Mouse (Mus musculus) adrenal gland, adult 2 months (tissue): ENCODE results near the gene Gm572. TPM values are rescaled to one million over a fixed set of nuclear protein-coding genes. Genes with fewer than 3 reads are reported as not detected.

Experiments used
- DNase-seq: peaks from one replicate; pipeline ENCODE4 v3.0.0; 2021
- polyA plus RNA-seq: library from polyadenylated mRNA; depleted of rRNA; stranded (reverse); fragments of >200 nt; gene quantifications from 2 replicates; pipeline ENCODE4 v1.2.3, GENCODE M21; 2012
- total RNA-seq, 2 experiments: library from RNA; stranded (reverse); gene quantifications; 2 replicates each; pipeline ENCODE4 v1.2.3; 2021

Gm572 gene
- total and polyA plus RNA-seq, 3 experiments, result 0.07 TPM; not detected in 2

- DNase-seq, result peak; percentile 41
These were observed 17.1 kb upstream of the Gm572 start for GRCm38 (mm10) chr4:148625756-148626622.

- DNase-seq, result peak; percentile 97
These were observed 16.4 kb upstream of the Gm572 start, which contains the start of gene Tardbp for GRCm38 (mm10) chr4:148626623-148627185. Gene Tardbp (minus strand): TSS chr4:148627019.

DNA sequence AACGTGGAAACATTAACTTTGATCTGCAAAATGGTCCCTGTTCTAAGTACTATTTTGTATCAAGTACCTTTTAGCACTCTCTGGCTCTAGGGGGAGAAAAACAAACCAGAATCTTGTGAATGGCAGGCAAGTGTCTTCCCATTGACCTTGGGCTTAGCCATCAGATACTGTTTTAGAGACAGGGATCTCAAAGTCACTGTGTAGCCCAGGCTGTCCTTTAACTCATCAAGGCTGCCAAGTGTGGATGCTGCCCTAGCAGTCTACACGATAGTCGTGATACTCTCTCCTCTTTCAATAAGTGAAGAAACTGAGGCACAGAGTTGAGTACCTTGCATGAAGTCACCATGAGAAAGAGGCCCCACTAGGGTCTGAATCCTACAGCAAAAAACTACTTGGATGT is 15.9 kb upstream of the Gm572 start:
- DNase-seq, result no peak

GRCm38 (mm10) chr4:148632013-148632692 is 11.0 kb upstream of the Gm572 start:
- no peak for DNase-seq

- peak; percentile 45 for DNase-seq
These were observed 9.6 kb upstream of the Gm572 start for GRCm38 (mm10) chr4:148633395-148634061.

- DNase-seq, result no peak
These were observed 7.8 kb upstream of the Gm572 start for GRCm38 (mm10) chr4:148635309-148635708.

DNA sequence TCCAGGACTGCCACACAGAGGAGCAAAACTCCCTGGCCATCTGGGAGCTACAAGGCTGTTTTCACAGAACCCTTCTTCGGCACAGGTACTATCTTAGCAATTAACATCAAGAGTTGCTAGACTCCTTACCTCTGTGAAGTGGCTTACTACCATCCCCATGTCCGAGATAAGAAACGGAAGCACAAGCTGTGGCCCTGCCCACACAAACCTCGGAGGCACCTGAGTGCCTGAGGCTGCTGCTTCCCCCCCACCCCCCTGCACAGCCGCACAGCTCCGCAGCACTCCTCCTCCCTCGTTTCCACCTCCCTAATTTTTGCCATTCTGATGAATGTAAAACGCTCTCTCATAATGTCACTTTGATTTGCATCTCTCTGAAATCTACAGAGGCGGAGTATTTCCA is 4.8 kb upstream of the Gm572 start:
- DNase-seq, result no peak

DNA sequence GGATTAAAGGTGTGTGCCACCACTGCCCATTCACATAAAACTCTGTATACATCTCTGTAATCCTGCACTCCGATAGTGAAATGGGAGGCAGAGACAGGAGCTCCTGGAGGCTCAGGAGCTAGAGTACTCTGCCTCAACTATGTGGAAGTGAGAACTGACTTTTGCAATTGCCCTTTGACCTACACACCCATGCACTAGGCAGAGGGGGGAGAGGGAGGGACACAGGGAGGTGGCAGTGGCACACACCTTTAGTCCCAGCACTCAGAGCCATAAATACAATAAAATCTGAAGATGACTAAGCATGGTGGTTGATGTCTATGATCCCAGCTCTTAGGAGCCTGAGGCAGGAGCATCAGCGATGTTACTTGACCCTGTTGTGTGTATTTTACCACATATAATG is 3.7 kb upstream of the Gm572 start:
- no peak for DNase-seq

DNA sequence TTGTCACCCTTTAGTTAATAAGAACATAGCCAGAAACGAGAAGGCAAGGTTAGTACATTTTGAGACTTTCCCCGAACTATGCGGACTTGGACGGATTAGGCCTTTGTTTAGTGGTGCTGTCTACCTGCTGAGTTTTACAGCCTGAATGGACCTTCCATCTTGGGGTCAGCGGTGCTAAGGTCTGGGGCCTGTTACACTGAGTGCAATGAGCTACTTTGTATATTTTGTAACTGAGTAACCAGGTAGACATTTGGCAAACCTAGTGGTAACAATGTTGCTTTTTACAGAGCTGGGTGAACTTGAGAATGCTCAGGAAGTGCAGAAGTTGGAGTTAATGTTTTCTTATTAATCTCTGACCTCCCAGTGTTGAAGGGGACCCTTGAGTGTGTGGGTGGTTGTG is 2.0 kb upstream of the Gm572 start:
- DNase-seq, result no peak

GRCm38 (mm10) chr4:148644157-148644511 is 1.0 kb downstream of the Gm572 start:
- DNase-seq, result peak; percentile 61

DNA sequence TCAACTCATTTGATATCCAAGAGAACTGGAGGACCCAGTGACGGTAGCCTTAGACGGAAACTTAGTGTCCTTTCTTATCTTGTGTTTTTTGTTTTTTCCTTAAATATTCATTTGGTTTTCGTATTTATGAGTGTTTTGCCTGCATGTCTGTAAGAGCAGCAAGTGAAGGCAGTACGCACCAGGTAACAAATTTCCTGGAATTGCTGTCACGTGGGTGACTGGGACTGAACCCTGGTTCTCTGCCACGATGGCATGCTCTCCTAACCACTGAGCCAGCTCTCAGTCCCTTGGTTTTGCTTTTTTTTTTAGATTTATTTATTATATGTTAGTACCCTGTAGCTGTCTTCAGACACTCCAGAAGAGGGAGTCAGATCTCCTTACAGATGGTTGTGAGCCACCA is 1.8 kb downstream of the Gm572 start:
- no peak for DNase-seq

- peak; percentile 63 for DNase-seq
These were observed 3.5 kb downstream of the Gm572 start for GRCm38 (mm10) chr4:148646616-148647015.

DNA sequence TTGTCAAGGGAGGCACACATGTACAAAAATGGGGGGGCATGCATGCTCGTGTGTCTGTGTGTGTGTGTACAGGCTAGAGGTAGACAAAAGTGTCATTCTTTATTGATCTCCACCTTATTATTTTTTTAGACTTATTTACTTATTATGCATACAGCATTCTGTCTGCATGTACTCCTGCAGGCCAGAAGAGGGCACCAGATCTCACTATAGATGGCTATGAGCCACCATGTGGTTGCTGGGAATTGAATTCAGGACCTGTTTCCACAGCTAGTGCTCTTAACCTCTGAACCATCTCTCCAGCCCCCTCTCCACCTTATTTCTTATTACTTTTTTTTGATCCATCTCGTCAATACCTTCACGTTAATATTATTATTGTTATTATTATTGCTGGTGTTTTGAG is 6.2 kb downstream of the Gm572 start:
- no peak for DNase-seq

GRCm38 (mm10) chr4:148651045-148651444 is 7.9 kb downstream of the Gm572 start:
- DNase-seq, result peak; percentile 53

GRCm38 (mm10) chr4:148654701-148655398 is 11.7 kb downstream of the Gm572 start:
- peak; percentile 45 for DNase-seq

DNA sequence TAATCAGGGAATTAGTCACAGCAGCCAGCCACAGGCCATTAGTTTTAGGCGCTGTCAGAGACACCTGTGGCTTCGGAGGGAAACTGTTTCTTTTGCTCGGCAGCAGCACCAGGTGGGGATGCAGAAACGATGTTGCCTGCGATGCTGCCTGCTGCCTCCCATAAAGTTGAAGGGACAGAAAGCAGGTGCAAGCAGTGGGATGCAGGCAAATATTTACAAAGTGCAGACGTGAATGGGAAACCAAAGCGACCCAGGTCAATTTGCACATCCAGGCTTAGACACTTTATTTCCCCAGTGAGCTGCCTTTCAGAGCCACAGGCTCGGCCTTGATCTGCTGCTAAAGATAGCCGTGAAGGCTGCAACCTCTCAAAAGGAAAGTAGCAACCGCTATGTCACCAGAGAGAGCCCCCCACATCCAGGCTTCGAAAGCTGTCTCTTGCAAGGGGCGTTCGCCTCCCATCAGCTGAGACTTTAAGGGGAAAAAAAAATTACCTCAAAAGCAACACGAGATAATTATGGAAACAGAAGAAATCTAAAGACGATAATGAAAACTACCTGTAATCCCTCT is 13.7 kb downstream of the Gm572 start:
- DNase-seq, result peak; percentile 46

DNA sequence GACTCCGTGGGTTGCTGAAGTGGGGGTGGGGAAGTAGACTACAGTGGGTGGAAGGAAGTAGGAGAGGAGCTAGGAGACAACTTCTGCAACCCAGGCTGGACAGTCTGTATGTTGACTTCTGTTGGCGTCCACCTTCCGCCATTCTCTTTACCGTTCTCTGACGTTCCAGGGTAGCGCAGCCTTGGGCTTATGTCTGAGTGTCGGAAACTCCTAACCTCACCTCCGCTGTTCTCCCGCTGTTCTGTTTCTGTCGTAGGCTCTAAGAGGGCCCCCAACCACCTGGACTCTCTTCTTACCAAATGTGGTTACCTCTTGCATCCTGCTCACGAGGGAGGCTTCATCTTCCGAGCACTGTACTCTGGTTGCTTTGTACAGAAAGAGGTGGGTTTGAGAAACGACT is 14.7 kb downstream of the Gm572 start:
- DNase-seq, result no peak

- no peak for DNase-seq
These were observed 17.1 kb downstream of the Gm572 start for GRCm38 (mm10) chr4:148660174-148660573.

GRCm38 (mm10) chr4:148662168-148662965 is 19.2 kb downstream of the Gm572 start:
- peak; percentile 76 for DNase-seq

DNA sequence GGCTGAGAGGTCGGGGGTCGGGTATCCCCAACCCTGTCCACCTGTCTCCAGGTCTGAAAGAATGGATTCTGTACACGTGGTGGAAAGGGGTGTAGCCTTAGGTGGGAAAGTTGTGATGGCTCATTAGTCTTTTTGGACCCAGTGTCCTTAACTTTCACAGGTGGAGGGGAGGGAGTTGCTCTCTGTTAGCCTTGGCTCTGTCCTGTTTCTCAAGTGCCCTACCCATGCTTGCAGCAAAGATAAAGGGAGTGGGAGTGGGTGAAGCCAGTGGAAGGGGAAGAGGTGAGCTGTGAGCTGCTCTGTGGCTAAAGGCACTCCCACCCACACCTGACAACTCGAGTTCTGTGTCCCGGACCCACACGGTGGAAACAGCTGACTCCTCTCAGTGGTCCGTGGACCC is 20.2 kb downstream of the Gm572 start:
- DNase-seq, result no peak

- no peak for DNase-seq
These were observed 20.9 kb downstream of the Gm572 start for GRCm38 (mm10) chr4:148664021-148664420.
